In the genomic region with DNA sequence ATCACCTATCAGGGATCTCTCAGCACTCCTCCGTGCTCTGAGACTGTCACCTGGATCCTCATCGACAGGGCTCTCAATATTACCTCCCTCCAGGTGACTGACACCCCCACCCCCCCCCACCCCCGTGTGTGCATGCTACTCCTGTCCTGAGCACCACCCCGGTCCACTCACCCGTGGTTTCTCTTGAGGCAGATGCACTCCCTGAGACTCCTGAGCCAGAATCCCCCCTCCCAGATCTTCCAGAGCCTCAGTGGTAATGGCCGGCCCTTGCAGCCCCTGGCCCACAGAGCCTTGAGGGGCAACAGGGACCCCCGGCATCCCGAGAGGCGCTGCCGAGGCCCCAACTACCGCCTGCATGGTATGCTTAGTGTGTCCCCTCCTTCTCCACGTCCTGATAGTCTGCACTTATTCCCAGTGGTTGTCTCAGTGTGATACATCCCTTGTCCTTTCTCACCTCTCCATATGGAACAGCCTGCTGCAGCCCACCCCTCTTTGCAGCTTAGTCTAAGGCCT, we compare ENCODE assay signal across 8 mouse cellular contexts. TPM values are rescaled to one million over a fixed set of nuclear protein-coding genes. Genes with fewer than 3 reads are reported as not detected.
DNase-seq lines count a peak whose midpoint lies in the region; ATAC-seq and TF ChIP-seq lines count a peak whose summit lies in the region.

No protein-coding gene starts in this region.

- no peak for TF ChIP-seq CTCF in kidney, adult 2 months (conservative IDR thresholded peaks at IDR 0.05; ENCODE audit: insufficient read depth, insufficient read length, low read depth, low read length)
- no peak for TF ChIP-seq CTCF in cortical plate, adult 2 months (IDR thresholded peaks at IDR 0.05; ENCODE audit: extremely low read depth, insufficient read depth, low read length)

- peaks cover 18% of the 10 kb centered on the region for H3K4me1 ChIP-seq in kidney, adult 2 months (ENCODE audit: control insufficient read depth, insufficient read depth, low read length)
- H3K4me1 ChIP-seq in cortical plate, adult 2 months (ENCODE audit: control insufficient read depth, insufficient read depth, low read length): peaks cover 6% of the 10 kb centered on the region; the same call in 1 of the 2 replicates
- peaks cover 35% of the 10 kb centered on the region for H3K4me1 ChIP-seq in hindbrain, embryonic 11.5 days (replicated peaks; ENCODE audit: control insufficient read depth, insufficient read depth, low read length)
- peaks cover 86% of the 10 kb centered on the region for H3K4me1 ChIP-seq in midbrain, embryonic 13.5 days (replicated peaks)

- no peak for TF ChIP-seq POLR2A in kidney, adult 2 months (IDR thresholded peaks at IDR 0.05; ENCODE audit: low read depth, low read length)
- TF ChIP-seq POLR2A in cortical plate, adult 2 months (IDR thresholded peaks at IDR 0.05; ENCODE audit: extremely low read depth, insufficient read depth, low read length): no peak; the same call in 1 of the 2 replicates

- H3K36me3 ChIP-seq in kidney, adult 2 months (ENCODE audit: control insufficient read depth, insufficient read depth, low read length): peaks cover 2% of the 10 kb centered on the region; the same call in 1 of the 2 replicates
- no peaks in the 10 kb centered on the region for H3K36me3 ChIP-seq in hindbrain, embryonic 11.5 days (ENCODE audit: control insufficient read depth, insufficient read depth, low read length)
- H3K36me3 ChIP-seq in midbrain, embryonic 13.5 days: no peaks in the 10 kb centered on the region

- H3K9me3 ChIP-seq in hindbrain, embryonic 11.5 days (ENCODE audit: control insufficient read depth, low read length): no peaks in the 10 kb centered on the region
- no peaks in the 10 kb centered on the region for H3K9me3 ChIP-seq in midbrain, embryonic 13.5 days

- no peak for DNase-seq in kidney, adult 2 months
- no peak for DNase-seq in kidney, postnatal 14 days
- no peak for DNase-seq in hindbrain, embryonic 11.5 days (ENCODE audit: low spot score)
- no peak for DNase-seq in ovary, postnatal 14 days (ENCODE audit: low spot score)
- no peak for DNase-seq in layer of hippocampus, adult 11-12 months (ENCODE audit: low spot score)
- DNase-seq in frontal cortex, postnatal 25 days (ENCODE audit: low spot score in 2 of 2): no peak

- H3K4me2 ChIP-seq in hindbrain, embryonic 11.5 days (replicated peaks; ENCODE audit: low read depth, low read length): peak overlapping the region; percentile 95
- H3K4me2 ChIP-seq in midbrain, embryonic 13.5 days (replicated peaks): peak overlapping the region; percentile 98

- no peak for ATAC-seq in hindbrain, embryonic 11.5 days (ENCODE audit: low FRiP score)
- no peak for ATAC-seq in midbrain, embryonic 13.5 days

- WGBS in kidney, adult 2 months: 37% methylated on average over 12 of the region's 12 CpGs
- 45% methylated on average over 12 of the region's 12 CpGs for WGBS in hindbrain, embryonic 11.5 days
- WGBS in midbrain, embryonic 13.5 days: 43% methylated on average over 12 of the region's 12 CpGs

- H3K27me3 ChIP-seq in kidney, adult 2 months (replicated peaks; ENCODE audit: control insufficient read depth, insufficient read depth, low read length): peaks cover 3% of the 10 kb centered on the region; the same call in 1 of the 2 replicates
- peaks cover 18% of the 10 kb centered on the region for H3K27me3 ChIP-seq in hindbrain, embryonic 11.5 days (ENCODE audit: control insufficient read depth, insufficient read depth, low read length)
- H3K27me3 ChIP-seq in midbrain, embryonic 13.5 days: peaks cover 19% of the 10 kb centered on the region

- H3K27ac ChIP-seq in kidney, adult 2 months (ENCODE audit: insufficient read depth, low read depth, low read length): peak overlapping the region; percentile 98
- H3K27ac ChIP-seq in cortical plate, adult 2 months (ENCODE audit: insufficient read depth, low read length): peak overlapping the region; percentile 87
- H3K27ac ChIP-seq in hindbrain, embryonic 11.5 days (ENCODE audit: low read depth, low read length): peak overlapping the region; percentile 81
- H3K27ac ChIP-seq in midbrain, embryonic 13.5 days: peak overlapping the region; percentile 93

- H3K9ac ChIP-seq in hindbrain, embryonic 11.5 days (ENCODE audit: low read depth, low read length): peak overlapping the region; percentile 50; the same call in 1 of the 2 replicates
- H3K9ac ChIP-seq in midbrain, embryonic 13.5 days (replicated peaks): peak overlapping the region; percentile 72

- H3K4me3 ChIP-seq in kidney, adult 2 months (ENCODE audit: insufficient read depth, low read depth, low read length): peak overlapping the region; percentile 63
- peak overlapping the region; percentile 45 for H3K4me3 ChIP-seq in cortical plate, adult 2 months (ENCODE audit: insufficient read depth, low read length)
- H3K4me3 ChIP-seq in hindbrain, embryonic 11.5 days (ENCODE audit: low read depth, low read length): peak overlapping the region; percentile 39
- peak overlapping the region; percentile 57 for H3K4me3 ChIP-seq in midbrain, embryonic 13.5 days (replicated peaks)

RNA-seq across cellular contexts. Expression of gene Dbp, which starts 1.3 kb away (rescaled TPM):
- polyA plus RNA-seq in kidney, adult 2 months (2012; rRNA removed): 106 and 116 TPM in 2 replicates
- 251 and 257 TPM in 2 replicates for polyA plus RNA-seq in cortical plate, adult 2 months (2012; rRNA removed)
- polyA plus RNA-seq in hindbrain, embryonic 11.5 days (2014; fragmentation: Nextera tagmentation; extraction: Ambion mirVana): 2.2 and 2.8 TPM in 2 replicates
- polyA plus RNA-seq in midbrain, embryonic 13.5 days (2015; fragmentation: Nextera tagmentation; extraction: Ambion mirVana): 3.4 and 4.0 TPM in 2 replicates

RNA-seq across cellular contexts. Expression of gene Car11, which starts 3.9 kb away (rescaled TPM):
- polyA plus RNA-seq in kidney, adult 2 months (2012; rRNA removed): 8.1 and 8.3 TPM in 2 replicates
- polyA plus RNA-seq in cortical plate, adult 2 months (2012; rRNA removed): 351 and 377 TPM in 2 replicates
- polyA plus RNA-seq in hindbrain, embryonic 11.5 days (2014; fragmentation: Nextera tagmentation; extraction: Ambion mirVana): 8.8 and 9.9 TPM in 2 replicates
- 35.9 and 40.0 TPM in 2 replicates for polyA plus RNA-seq in midbrain, embryonic 13.5 days (2015; fragmentation: Nextera tagmentation; extraction: Ambion mirVana)

RNA-seq across cellular contexts. Expression of gene Sec1, which starts 9.4 kb away (rescaled TPM):
- polyA plus RNA-seq in kidney, adult 2 months (2012; rRNA removed): 0.22 and 0.23 TPM in 2 replicates
- 6.6 and 8.0 TPM in 2 replicates for polyA plus RNA-seq in cortical plate, adult 2 months (2012; rRNA removed)
- 0.29 and 0.75 TPM in 2 replicates for polyA plus RNA-seq in hindbrain, embryonic 11.5 days (2014; fragmentation: Nextera tagmentation; extraction: Ambion mirVana)
- 0.17 and 0.31 TPM in 2 replicates for polyA plus RNA-seq in midbrain, embryonic 13.5 days (2015; fragmentation: Nextera tagmentation; extraction: Ambion mirVana)

RNA-seq across cellular contexts. Expression of gene Rpl18, which starts 11.7 kb away (rescaled TPM):
- polyA plus RNA-seq in kidney, adult 2 months (2012; rRNA removed): 955 and 1,014 TPM in 2 replicates
- 255 and 261 TPM in 2 replicates for polyA plus RNA-seq in cortical plate, adult 2 months (2012; rRNA removed)
- 904 and 927 TPM in 2 replicates for polyA plus RNA-seq in hindbrain, embryonic 11.5 days (2014; fragmentation: Nextera tagmentation; extraction: Ambion mirVana)
- polyA plus RNA-seq in midbrain, embryonic 13.5 days (2015; fragmentation: Nextera tagmentation; extraction: Ambion mirVana): 643 and 684 TPM in 2 replicates

RNA-seq across cellular contexts. Expression of gene Sphk2, which starts 14.2 kb away (rescaled TPM):
- polyA plus RNA-seq in kidney, adult 2 months (2012; rRNA removed): 57.2 and 68.3 TPM in 2 replicates
- 22.5 and 23.5 TPM in 2 replicates for polyA plus RNA-seq in cortical plate, adult 2 months (2012; rRNA removed)
- polyA plus RNA-seq in hindbrain, embryonic 11.5 days (2014; fragmentation: Nextera tagmentation; extraction: Ambion mirVana): 13.6 and 17.6 TPM in 2 replicates
- 24.3 and 27.1 TPM in 2 replicates for polyA plus RNA-seq in midbrain, embryonic 13.5 days (2015; fragmentation: Nextera tagmentation; extraction: Ambion mirVana)

Comparison
In these comparisons a context has a peak if more than half of its experiments do, and no peak if none do; other contexts are left out.
1. RNA of gene Dbp, which starts 1.3 kb away (polyA plus RNA-seq): 251 to 257 TPM in cortical plate, adult 2 months and 106 to 116 TPM in kidney, adult 2 months; 3.4 to 4.0 TPM in midbrain, embryonic 13.5 days and 2.2 to 2.8 TPM in hindbrain, embryonic 11.5 days; every median in the first group is over 10 times any median in the second.
2. Peak in every context shown above with its lines, with median percentiles within 50 percentile points of each other: H3K27ac ChIP-seq and H3K4me3 ChIP-seq.